Mouse (Mus musculus): ENCODE measurements around the gene Kank2.

- TF ChIP-seq CTCF (IDR thresholded peaks at IDR 0.05; ENCODE audit: extremely low read depth, insufficient read depth, insufficient read length, insufficient replicate concordance) (no peak), POLR2A (IDR thresholded peaks at IDR 0.05; ENCODE audit: low read depth, low read length) (no peak)
Measured at GRCm38 (mm10) chr9:21737188-21737587, 61.4 kb downstream of the Kank2 start.
